Mouse (Mus musculus): ENCODE results near the gene Ncdn. TPM values are rescaled to one million over a fixed set of nuclear protein-coding genes. Genes with fewer than 3 reads are reported as not detected.

The Ncdn gene
- 10 to 100 TPM; 14.2 to 15.0 TPM for total RNA-seq (2023)

GRCm38 (mm10) chr4:126753268-126754230 is at the start of gene Ncdn, which contains the start of gene AU040320:
TSS of gene Ncdn (minus strand) at chr4:126753438.
TSS of gene AU040320 (plus strand) at chr4:126753544.

DNA sequence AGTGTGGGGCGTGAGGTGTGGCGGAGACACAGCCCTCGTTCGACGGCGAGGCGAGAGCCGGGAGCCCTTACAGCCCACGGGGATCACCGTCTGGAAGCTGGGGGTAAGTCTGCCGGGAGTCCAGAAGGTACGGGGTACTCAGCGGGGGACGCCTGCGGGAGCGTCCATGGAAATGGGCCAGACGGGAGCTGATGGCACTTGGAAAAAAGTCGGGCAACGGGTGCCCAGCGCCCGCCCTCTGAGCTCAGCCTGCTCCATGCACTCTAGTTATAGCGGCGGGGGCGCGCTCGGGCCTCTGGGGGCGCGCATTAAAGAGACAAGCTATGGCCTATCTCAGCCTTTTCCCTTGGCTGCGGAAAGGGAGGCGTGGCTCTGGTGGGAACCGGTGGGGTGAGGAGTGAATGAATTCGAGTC is 17.2 kb downstream of the Ncdn start, which contains the start of gene Tfap2e:
Gene Tfap2e, minus strand, starts transcription at position 240 of the 414 bp plus-strand sequence.

Other genes with a start within 250 kb of the Ncdn start
- 10 to 100 TPM in 1 of 2 experiments, 1 to 10 TPM in 1; 9.2 to 10.8 TPM for gene Ago4, start 220.0 kb downstream of the Ncdn start, total RNA-seq (2023)
- 10 to 100 TPM; 30.7 to 32.7 TPM for gene Clspn, start 196.5 kb downstream of the Ncdn start, total RNA-seq (2023)
- 1 to 10 TPM in 1 of 2 experiments, under 1 TPM in 1; 0.97 to 1.1 TPM for gene 5730409E04Rik, start 143.6 kb downstream of the Ncdn start, total RNA-seq (2023)
- 10 to 100 TPM; 80.6 to 94.2 TPM for gene Psmb2, start 75.8 kb downstream of the Ncdn start, total RNA-seq (2023)
- gene Tfap2e, start 17.2 kb downstream of the Ncdn start, total RNA-seq (2023): not detected
- gene AU040320, start 106 bp upstream of the Ncdn start, total RNA-seq (2023): 10 to 100 TPM; 48.6 to 58.5 TPM
- 10 to 100 TPM; 10.3 to 12.3 TPM for gene Zmym4, start 214.7 kb upstream of the Ncdn start, total RNA-seq (2023)